Mouse (Mus musculus): ENCODE measurements around the gene Chst14.

DNA sequence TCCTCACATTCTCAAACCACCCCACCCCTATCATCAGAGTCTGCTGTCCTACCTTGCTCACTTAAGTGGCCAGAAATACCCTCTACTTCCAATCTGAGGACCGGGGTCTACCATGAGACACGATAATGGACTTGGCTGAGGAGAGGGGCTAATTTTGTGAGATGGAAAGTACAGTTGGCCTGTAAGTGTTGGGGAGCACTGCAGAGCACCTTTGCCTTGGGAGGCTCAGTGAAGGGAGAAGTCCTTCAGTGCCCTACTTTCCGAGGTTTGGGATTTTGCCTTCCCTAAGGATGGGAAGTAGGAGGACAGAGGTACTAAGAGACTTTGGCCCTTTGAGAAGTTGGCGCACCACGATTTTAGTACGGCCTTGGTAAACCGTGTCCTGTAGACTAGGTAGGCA, 27.0 kb upstream of the Chst14 start:
- TF ChIP-seq POLR2A (IDR thresholded peaks at IDR 0.05; ENCODE audit: insufficient read length, low read depth), result no peak
- TF ChIP-seq MAX (IDR thresholded peaks at IDR 0.05; ENCODE audit: low read depth), result no peak
- TF ChIP-seq TCF12 (IDR thresholded peaks at IDR 0.05; ENCODE audit: insufficient read depth, poor library complexity, severe bottlenecking), result no peak
- TF ChIP-seq USF1 (IDR thresholded peaks at IDR 0.05; ENCODE audit: low read depth), result no peak
- no peak for TF ChIP-seq TCF3 (IDR thresholded peaks at IDR 0.05; ENCODE audit: insufficient read length, low read depth)
- no peak for TF ChIP-seq POLR2AphosphoS2 (IDR thresholded peaks at IDR 0.05; ENCODE audit: insufficient read length, low read depth)
